Mouse (Mus musculus) embryo, embryonic 10 days (tissue): ENCODE measurements around the gene Amotl1.

Experiments
- DNase-seq: peaks from one replicate; pipeline ENCODE4 v3.0.0-alpha.2; 2015; ENCODE audit warnings: low spot score

Gene Amotl1

DNA sequence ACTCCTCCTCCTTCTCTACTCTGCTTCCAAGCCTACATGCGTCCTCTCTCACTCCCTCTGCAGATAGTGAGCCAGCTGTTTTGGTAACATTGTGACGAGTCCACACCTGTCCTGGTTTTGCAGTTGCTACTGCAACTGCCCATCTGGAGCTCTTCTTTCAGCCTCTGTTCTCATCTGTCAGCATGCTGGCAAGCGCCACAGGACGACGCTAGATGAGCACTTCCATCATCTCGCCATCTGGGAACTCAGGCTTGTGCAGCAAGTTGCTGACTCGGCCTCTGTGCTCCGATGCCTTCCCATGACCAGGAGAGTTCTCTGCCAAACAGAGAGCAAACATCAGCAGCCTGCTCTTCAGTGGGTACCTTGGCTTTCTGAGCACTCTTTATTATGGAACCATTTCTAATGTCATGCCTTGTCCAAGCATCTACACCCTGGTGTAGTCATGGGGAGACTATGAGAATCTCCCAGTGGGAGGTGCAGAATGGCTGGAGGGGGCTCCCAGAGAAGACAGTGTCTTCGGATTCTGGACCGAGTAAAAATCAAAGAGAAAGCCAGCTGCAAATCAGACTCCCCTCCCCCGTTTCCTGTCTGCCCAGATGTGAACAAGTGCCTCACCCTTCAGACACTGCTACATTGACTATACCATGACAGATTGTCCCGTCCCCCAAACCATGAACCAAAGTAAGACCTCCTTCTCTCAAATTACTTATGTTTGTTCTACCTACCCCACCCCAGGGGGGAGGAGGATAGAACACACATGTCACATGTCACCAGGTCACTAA is 97.1 kb downstream of the Amotl1 start:
- DNase-seq, result no peak

DNA sequence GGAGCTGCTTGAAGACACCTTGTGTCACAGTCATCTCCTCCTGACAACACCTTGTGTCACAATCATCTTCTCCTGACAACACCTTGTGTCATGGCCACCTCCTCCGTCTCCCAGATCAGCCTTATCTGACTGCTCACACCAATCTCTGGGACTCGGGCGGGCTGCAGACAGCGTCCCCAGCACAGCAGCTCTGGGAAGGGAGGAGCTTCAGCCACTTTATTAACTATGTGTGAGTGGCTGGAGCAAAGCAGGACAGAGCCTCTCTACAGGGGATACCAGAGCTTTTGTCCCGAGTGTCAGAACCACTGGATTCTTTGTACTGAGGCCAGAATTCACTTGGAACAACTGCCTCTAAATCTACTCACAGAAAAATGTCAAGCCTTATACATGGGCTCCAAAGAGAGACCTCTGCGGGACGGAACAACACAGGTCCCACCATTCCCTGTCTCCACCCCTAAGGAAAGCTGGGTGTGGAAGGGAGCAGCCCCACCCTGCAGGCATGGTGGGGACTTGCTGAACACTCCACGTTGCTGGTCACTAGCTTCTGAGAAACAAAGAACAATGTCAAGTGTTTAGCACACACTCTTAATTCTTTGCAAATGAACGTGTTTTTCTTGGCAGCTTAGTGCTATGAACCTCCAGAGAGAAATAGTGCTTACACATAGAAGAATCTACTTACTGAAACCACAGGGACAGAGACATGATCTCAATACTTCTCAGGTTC is 100.7 kb downstream of the Amotl1 start:
- no peak for DNase-seq

DNA sequence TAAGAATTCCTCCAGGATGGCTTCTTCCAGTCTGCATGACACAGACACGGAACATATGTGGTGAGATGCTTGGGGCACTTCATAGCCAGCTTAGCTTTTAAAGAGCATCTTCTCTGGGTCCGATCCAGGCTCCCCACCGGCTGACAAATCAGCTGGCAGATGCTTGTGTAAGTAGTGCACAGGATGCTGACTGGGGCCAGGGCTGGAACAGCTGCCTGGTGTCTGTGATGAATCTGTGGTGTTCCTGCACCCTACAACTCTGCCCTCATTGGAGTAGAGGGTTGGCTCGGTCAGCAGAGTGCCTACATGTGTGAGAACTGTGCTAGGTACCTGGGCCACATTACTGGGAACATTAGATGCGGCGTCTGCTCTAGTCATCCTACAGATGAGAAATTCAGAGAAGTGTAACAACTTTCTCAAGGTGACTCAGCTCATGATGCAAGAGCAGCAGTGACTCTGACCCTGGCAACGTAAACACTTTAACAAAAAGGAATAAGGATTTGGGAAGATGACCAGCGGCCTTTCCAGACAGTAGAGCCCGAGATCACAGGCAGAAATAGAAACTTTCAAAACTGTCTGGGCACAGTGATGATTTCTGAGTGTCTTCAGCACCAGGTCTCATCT is 109.9 kb downstream of the Amotl1 start:
- no peak for DNase-seq

DNA sequence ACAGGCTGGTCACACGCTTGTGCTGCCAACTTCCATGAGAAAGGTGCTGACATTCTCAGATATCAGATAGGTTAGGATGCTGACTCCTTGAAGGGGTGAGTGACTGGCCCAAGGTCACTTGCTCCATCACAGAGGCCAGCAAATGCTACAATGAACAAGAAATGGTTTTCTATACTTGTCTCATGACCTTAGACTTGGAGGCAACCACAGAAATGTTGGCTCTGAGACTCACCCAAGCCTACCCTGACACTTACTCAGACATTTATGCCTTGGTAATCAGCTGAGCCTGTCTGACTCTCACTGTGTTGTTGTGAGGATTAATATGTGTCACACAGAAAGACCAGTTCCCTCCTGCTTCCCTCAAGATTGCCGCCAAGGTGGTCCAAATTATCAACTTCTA is 111.2 kb downstream of the Amotl1 start:
- no peak for DNase-seq

DNA sequence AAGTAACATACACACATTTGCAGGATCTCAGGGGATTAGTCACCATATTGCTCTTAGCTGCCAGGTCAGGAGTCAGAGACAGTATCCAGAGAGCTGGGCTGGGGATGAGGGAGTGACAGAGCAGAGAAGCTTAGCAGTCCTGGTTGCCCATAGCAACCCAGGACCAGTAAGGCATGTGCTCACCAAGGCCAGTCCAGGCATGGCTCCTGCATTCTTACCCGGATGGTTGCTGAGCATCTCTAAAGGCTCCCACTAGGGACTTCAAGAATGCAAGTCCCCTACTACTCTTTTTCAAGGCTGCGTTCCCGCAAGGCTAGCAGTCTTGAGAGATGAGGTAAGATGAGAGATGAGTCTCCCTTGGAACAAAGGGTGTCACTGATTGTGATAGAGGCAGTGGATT is 112.6 kb downstream of the Amotl1 start:
- peak; percentile 63 for DNase-seq

DNA sequence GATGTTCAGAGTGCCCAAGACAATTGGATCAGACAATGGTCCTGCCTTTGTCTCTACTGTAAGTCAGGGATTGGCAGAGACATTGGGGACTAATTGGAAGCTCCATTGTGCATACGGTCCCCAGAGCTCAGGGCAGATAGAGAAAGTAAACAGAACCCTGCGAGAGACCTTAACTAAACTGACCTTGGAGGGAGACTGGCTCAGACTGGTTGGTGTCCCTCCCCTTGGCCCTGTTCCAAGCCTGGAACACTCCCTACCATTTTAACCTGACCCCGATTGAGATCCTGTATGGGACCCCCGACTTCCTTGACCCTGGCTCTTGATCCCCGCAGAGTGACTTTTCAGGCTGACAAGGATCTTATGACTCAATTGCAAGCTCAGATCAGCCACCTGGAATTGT is 114.9 kb downstream of the Amotl1 start:
- DNase-seq, result no peak

DNA sequence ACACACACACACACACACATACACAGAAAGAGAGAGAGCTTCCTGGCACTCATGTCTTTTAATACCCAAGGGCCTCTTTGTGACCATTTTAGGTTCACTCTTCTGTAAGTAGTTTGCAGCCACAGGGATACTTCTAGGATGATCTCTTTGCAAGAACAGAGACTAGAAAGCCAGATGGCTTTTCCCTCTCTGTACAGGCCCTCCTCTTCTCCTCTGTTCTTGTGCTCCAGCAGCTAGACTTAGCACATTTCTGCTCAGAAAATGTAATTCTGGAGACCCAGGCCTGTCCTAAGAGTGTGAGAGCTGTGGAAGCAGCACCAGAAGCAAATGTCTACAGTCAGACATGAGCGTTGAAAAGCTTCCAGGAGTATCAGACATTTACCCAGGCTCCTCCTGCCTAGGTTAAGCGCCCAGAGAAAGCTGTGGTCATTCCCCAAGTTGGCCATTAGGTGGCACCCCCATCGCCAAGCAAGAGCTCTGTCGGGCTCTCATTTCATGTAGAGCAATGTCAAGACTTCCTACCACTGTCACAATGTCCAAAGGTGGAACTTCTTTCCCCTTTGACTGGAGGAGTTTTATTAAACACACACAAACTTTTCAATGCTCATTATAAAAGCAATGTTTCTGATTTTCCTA is 121.3 kb downstream of the Amotl1 start:
- DNase-seq, result peak; percentile 76

DNA sequence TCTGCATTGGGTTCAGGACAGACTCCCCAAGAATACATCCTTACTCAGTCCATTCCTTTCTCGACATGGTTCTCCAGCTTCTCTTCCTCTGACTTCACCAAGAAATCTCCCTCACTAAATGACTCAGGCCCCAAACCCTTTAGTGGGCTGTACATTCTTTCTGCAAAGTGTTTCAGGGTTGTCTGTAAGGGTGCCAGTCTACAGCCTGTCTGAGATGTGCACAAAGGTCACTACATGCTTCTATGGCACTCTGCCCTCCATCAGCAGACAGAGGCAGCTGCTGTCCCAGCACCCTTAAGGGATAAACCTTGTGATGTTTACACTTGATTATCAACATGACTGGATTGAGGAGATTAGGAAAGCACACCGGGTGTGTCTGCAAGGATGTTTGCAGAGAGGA is 123.2 kb downstream of the Amotl1 start:
- DNase-seq, result no peak

DNA sequence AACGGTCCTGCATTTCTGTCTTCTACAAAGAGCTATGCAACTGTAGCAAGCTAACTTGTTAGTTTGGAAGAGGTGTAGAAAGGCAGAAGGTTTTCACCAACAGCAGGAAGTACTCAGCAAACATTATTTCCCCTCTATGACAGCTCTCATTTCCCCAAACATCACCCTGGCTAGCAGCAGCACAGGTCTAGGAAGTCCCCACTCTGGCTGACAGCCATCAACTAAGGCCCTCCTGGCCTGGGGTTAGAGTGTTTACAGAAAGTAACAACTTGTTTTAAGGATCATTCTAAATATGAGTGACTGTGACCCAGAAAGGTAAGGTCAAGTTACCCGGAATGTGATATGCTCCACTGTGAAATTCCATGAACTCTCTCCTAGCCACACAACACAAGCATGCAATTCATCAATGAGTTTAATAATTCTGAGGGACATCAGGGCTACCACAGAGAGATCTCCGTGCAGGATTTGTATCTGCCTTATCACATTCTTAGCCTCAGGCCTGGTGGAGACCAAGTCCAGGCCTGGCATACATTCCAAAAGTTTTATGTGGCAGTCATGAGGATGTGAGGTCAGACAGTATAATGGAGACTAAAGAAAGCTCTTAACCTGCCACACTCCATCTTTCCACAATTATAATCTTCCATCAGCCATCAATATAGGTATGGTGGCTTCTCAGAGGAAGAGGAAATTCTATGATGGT is 123.7 kb downstream of the Amotl1 start:
- no peak for DNase-seq

DNA sequence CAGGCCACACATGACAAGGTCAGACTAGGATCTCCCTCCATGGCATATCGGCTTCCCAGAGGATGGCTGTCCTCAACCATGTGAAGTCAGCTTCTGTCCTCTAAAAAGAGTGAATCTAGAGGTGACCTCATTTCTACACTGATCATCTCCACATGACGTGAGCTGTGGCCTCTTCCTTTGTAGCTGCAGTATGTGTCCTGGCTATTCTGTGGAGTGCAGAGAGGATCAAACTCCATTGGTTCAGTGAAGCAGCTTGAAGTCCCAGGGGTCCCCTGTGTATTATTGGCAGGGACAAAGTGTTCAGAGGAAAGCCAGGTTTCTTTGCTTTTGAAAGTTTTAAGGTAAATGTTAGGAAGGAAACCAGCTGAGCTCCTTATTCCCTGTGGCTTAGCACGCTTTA is 126.8 kb downstream of the Amotl1 start:
- no peak for DNase-seq

DNA sequence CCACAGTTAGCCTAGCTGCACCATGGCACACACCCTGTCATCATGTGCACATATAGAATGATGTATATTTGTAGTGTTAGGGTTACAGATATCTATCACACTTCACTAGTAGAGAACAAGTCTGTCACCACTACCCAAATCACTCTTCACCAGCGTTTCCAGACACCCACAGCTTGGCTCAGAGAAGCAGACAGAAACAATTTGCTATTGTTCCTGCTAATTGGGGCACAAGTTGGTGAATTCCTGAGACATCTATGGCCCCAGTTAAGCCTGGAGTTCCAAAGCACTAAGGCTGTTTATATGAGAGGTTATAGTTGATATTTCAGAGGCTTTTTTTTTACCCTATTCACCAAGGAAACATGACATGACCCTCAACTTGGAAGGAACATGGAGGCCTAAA is 127.6 kb downstream of the Amotl1 start:
- DNase-seq, result no peak

DNA sequence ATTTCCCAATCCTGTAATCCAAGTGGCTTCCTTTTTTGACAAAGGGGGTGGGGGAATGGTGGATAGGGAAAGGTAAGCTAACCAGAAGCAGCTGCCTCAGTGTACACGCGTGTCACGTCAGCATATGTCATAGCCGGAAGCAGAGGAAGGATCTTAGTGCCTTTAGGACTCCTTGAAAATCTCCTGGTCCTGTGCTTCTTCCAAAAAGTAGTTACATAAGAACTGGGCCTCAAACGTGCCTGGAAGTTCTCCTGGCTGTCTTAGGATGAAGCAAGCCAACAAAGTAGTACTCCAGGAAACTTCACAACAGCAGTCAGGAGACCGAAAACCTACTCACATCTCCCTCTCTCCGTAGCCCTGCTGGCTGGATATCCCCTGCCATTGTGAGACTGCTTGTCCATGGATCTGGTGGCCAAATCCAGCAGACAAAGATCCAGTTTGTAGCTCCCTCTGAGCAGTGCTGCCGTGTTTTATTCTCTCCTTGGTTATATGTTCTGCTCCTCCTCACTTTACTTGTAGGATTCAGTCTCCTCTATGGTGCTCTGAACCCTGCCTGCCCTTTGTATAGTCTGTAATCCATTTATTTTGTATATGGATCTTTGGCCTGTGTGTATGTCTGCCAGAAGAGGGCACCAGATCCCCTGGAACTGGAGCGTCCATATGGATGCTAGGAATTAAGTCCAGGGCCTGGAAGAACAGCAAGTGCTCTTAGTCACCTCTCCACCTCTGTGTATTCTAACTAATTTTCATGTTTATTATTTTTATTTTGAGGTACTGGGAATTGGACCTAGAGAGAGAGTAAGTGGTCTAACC is 132.0 kb downstream of the Amotl1 start:
- peak; percentile 80 for DNase-seq

DNA sequence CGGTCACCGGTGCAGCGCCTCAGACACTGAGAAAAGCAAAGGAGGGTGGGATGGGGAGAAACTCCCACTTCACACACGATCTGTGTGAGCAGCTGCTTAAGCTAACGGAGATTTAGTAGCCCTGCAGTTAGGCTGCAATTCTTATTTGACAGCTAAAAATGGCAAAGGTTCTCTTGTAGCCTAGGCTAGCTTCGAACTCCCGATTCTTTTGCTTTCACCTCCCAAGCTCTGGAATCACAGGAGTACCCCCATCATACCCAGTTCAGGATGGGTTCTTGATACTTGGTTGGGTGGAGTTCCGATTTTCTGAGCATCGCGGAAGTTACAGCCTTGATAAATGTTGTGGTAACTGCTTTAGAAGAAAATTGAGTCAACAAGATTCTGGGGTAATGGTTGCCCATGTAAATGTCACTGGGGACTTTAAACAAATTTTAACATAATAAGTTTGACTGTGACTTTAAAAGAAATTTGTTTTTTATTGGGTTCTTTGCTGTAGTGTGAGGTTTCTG is 143.9 kb downstream of the Amotl1 start:
- no peak for DNase-seq

DNA sequence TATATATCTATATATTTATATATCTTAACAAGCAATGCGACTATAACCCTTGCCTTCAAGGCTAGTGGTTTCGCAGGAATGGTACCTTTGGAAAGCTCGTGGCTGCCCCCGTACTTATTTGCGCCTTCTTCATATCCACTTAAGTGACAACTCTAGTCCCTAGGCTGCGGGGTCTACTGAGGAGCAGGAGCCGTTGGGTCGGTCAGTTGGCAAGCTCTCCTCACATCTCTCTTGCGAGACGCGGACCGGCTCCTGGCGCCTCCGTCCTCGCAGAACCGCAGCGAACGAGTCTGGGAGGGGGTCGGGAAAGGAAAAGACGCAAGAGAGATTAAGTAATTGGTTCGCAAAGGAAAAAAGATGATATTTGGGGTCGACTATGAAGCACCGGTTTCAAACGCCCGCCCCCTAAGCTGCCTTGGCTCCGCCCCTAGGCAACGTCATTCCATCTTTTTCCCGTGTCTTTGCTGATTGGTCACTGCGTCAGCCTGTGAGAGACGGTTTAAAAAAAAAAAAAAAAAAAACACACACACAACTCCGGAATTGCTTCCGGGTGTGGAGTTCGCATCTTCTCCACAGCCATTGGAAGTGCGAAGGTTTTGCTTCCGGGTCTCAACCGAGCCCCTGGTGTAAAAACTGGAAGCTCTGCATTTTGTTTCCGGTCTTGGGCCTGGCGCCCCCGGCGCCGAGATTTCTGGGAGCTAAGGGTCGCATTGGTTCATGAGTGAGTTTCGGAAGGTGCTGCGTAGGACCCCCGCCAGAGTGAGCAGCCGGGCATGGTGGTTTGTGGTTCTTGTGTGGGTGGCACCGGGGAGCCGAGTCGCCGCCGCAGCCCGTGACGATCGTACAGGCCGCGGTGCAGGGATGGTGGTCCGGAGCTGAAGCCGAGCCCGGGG is 144.6 kb downstream of the Amotl1 start, which contains the start of the genes Kdm4d and Cwc15:
Gene Kdm4d, minus strand, starts transcription at position 460 of the 893 bp plus-strand sequence.
Gene Cwc15, plus strand, starts transcription at position 595 of the 893 bp plus-strand sequence.
- peak; percentile 97 for DNase-seq

DNA sequence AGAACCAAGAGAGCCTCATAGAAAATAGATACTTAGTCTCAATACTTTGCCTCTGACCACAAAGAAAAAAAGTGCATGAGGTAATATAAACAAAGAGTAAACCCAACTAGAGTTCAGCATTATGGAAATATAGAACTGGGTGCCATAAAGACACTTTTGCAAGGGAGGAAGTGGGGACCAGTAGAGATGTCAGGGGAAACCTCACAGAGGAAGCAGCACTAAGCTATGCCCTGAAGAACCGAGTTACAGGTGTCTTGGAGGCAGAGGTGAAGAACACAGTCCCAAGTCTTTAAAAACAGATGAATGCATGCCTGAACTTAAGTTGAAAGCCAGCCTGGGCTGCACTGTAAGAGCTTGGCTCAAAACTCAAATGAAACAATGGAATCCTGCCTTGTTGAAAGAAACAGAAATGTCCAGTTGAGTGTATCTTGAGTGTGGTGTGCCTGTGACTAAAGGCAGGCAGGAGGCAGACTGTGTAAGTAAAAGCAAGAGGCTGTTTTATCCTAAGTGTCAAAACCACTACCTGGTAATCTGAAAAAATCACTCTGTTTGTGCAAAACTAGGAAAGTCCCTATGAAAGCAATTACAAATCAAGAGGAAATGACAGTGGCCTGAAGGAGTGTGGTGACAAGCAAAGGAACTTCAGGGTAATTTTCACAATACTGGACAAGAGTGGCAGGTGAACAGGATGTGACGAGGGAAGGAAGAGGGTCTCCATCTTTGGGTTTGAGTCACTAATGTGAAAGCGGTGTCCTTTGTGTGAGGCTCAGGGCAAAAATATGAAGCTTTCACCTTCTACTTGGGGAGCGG is 145.8 kb downstream of the Amotl1 start:
- DNase-seq, result no peak
